Mouse (Mus musculus): Measurements from ENCODE around the gene Nutm1. TPM values are rescaled to one million over a fixed set of nuclear protein-coding genes. Genes with fewer than 3 reads are reported as not detected.
A peak's percentile ranks its signal among the peaks of the same experiment; 100 is the strongest.

Gene Nutm1
- polyA plus RNA-seq, 1 experiment = not detected

DNA sequence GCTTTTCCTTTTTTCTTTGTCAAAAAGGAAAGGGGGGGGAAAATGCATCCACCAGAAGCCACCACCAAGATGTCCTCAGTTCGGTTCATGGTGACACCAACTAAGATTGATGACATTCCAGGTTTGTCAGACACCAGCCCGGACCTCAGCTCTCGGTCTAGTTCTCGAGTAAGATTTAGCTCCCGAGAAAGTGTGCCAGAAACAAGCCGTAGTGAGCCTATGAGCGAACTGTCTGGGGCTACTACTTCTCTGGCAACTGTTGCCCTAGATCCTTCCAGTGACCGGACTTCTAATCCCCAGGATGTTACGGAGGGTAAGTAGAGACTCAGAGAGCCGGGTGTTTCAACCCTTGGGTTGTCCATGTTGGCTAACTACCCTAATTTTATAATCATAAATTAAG is 7.7 kb upstream of the Nutm1 start:
- under 1% methylated on average over 10 of the region's 10 CpGs for WGBS
- no peak for TF ChIP-seq CTCF (IDR thresholded peaks at IDR 0.05; ENCODE audit: borderline replicate concordance, insufficient read depth, low read depth, low read length)
- TF ChIP-seq POLR2A (IDR thresholded peaks at IDR 0.05; ENCODE audit: borderline replicate concordance, insufficient read depth, low read length) = no peak
- Histone ChIP-seq H3K4me3 (replicated peaks; ENCODE audit: insufficient read depth, low read depth, low read length) (peak overlapping the region; percentile 67), H3K27me3 (ENCODE audit: control insufficient read depth, insufficient read depth, low read length) (no peaks in the 10 kb centered on the region), H3K27ac (ENCODE audit: insufficient read depth, low read length) (peak overlapping the region; percentile 46; the same call in 1 of the 2 replicates), H3K4me1 (ENCODE audit: control insufficient read depth, insufficient read depth, low read length) (no peaks in the 10 kb centered on the region; the same call in 1 of the 2 replicates)
- DNase-seq = peak; percentile 46 to 49

DNA sequence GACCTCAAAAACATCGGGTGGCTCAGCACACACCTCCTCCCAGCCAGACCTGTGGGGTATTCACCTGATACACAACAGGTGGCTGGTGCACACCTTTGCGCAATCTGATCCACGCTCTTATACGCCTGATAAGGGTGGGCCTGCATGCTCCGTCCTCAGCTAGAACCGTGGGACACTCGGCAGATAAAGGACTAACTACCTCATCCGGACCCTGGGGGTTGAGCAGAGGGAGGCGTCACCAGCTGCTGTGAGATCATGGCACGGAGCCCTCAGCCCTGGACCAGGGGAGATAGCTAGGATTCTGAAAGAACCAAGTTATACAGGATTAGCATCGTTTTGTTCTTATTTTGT is 7.1 kb upstream of the Nutm1 start, which contains the start of gene Gm21985:
TSS of gene Gm21985 (plus strand) at position 73 of the 351 bp plus-strand sequence.
- DNase-seq = peak in 1 of 2 experiments; percentile 57

GRCm38 (mm10) chr2:112265448-112266241 is 6.6 kb upstream of the Nutm1 start, which contains the start of gene Slc12a6:
TSS of gene Slc12a6 (plus strand) at chr2:112265825.
- TF ChIP-seq CTCF (IDR thresholded peaks at IDR 0.05; ENCODE audit: borderline replicate concordance, insufficient read depth, low read depth, low read length) (no peak), POLR2A (IDR thresholded peaks at IDR 0.05; ENCODE audit: borderline replicate concordance, insufficient read depth, low read length) (peak; percentile 58; the same call in 1 of the 2 replicates)
- Histone ChIP-seq H3K27me3 (ENCODE audit: control insufficient read depth, insufficient read depth, low read length) (no peaks in the 10 kb centered on the region), H3K4me3 (replicated peaks; ENCODE audit: insufficient read depth, low read depth, low read length) (peak within 1 kb of the TSS; percentile 76), H3K4me1 (ENCODE audit: control insufficient read depth, insufficient read depth, low read length) (no peaks in the 10 kb centered on the region; the same call in 1 of the 2 replicates), H3K27ac (ENCODE audit: insufficient read depth, low read length) (peak within 1 kb of the TSS; percentile 73)
- peak; percentile 94 for DNase-seq
- WGBS = under 1% methylated on average over 73 of the region's 85 CpGs

More for the DNA sequence above, 7.1 kb upstream of the Nutm1 start, which contains the start of gene Gm21985:
- TF ChIP-seq CTCF (IDR thresholded peaks at IDR 0.05; ENCODE audit: borderline replicate concordance, insufficient read depth, low read depth, low read length) (no peak), POLR2A (IDR thresholded peaks at IDR 0.05; ENCODE audit: borderline replicate concordance, insufficient read depth, low read length) (no peak)
- H3K27me3 ChIP-seq (ENCODE audit: control insufficient read depth, insufficient read depth, low read length) = no peaks in the 10 kb centered on the region
- WGBS = under 1% methylated on average over 11 of the region's 11 CpGs
- peak within 1 kb of the TSS; percentile 76 for H3K4me3 ChIP-seq (replicated peaks; ENCODE audit: insufficient read depth, low read depth, low read length)
- peak within 1 kb of the TSS; percentile 73 for H3K27ac ChIP-seq (ENCODE audit: insufficient read depth, low read length)
- no peaks in the 10 kb centered on the region; the same call in 1 of the 2 replicates for H3K4me1 ChIP-seq (ENCODE audit: control insufficient read depth, insufficient read depth, low read length)

DNA sequence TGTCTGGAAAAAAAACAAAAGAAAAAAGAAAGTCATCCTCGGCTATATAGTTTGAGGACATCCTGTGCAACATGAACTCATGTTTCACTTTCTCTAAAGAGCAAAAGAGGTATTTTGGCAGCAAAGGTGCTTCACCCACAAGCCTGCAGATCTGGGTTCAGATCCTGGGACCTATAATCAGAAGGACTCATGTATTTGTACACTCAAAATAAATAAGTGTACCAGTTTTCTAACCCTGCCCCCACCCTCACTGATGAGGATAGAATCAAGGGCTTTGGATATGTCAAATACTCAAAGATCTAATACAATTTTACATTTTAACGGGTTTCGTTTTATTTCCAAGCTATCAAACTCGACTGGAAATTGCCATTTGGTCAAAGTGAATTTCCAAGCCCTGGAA is 5.3 kb upstream of the Nutm1 start:
- H3K27ac ChIP-seq (ENCODE audit: insufficient read depth, low read length) = no peak overlapping the region
- WGBS = 79% methylated on average over 4 of the region's 4 CpGs
- no peak overlapping the region for H3K4me3 ChIP-seq (replicated peaks; ENCODE audit: insufficient read depth, low read depth, low read length)
- H3K4me1 ChIP-seq (ENCODE audit: control insufficient read depth, insufficient read depth, low read length) = no peaks in the 10 kb centered on the region; the same call in 1 of the 2 replicates
- TF ChIP-seq POLR2A (IDR thresholded peaks at IDR 0.05; ENCODE audit: borderline replicate concordance, insufficient read depth, low read length) (no peak), CTCF (IDR thresholded peaks at IDR 0.05; ENCODE audit: borderline replicate concordance, insufficient read depth, low read depth, low read length) (no peak)
- no peak for DNase-seq
- no peaks in the 10 kb centered on the region for H3K27me3 ChIP-seq (ENCODE audit: control insufficient read depth, insufficient read depth, low read length)

DNA sequence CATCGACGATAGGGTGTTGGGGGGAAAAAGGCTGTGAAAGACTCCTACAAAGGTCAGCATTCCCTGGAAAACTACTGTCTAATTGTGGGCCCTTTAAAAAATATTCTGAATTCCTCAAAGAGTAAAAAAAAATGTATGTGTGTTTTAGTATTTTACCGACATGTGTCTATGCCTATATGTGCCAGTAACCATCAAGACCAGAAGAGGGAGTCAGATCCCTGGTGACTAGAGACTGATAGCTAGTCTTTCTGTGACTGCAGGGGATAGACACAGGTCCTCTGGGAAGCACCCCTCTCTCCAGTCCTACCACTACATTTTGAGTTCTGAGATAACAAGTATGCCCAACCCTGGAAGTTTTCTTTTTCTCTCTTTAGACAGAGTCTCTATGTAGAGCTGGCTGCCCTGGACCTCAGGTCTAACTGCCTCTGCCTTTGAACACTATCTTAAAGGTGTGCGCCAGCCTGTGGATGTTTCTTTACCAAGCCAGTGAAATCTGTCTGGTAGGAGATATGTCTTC is 3.7 kb upstream of the Nutm1 start:
- no peaks in the 10 kb centered on the region; the same call in 1 of the 2 replicates for H3K4me1 ChIP-seq (ENCODE audit: control insufficient read depth, insufficient read depth, low read length)
- peak overlapping the region; percentile 64 for H3K4me3 ChIP-seq (replicated peaks; ENCODE audit: insufficient read depth, low read depth, low read length)
- WGBS = 28% methylated on average over 4 of the region's 4 CpGs
- no peak for DNase-seq
- H3K27ac ChIP-seq (ENCODE audit: insufficient read depth, low read length) = no peak overlapping the region
- TF ChIP-seq POLR2A (IDR thresholded peaks at IDR 0.05; ENCODE audit: borderline replicate concordance, insufficient read depth, low read length) (no peak), CTCF (IDR thresholded peaks at IDR 0.05; ENCODE audit: borderline replicate concordance, insufficient read depth, low read depth, low read length) (no peak)
- no peaks in the 10 kb centered on the region for H3K27me3 ChIP-seq (ENCODE audit: control insufficient read depth, insufficient read depth, low read length)

- Histone ChIP-seq H3K4me1 (ENCODE audit: control insufficient read depth, insufficient read depth, low read length) (no peaks in the 10 kb centered on the region; the same call in 1 of the 2 replicates), H3K4me3 (replicated peaks; ENCODE audit: insufficient read depth, low read depth, low read length) (peak within 1 kb of the TSS; percentile 64), H3K27ac (ENCODE audit: insufficient read depth, low read length) (no peak within 1 kb of the TSS), H3K27me3 (ENCODE audit: control insufficient read depth, insufficient read depth, low read length) (no peaks in the 10 kb centered on the region)
- DNase-seq = peak; percentile 89 to 91
- TF ChIP-seq POLR2A (IDR thresholded peaks at IDR 0.05; ENCODE audit: borderline replicate concordance, insufficient read depth, low read length) = peak; percentile 99
- peak; percentile 85 for TF ChIP-seq CTCF (IDR thresholded peaks at IDR 0.05; ENCODE audit: borderline replicate concordance, insufficient read depth, low read depth, low read length)
- WGBS = under 1% methylated on average over 36 of the region's 36 CpGs
Measured at GRCm38 (mm10) chr2:112261748-112262653, 2.9 kb upstream of the Nutm1 start, which contains the start of gene Nop10. TSS of gene Nop10 (plus strand) at chr2:112261926.

All from cerebellum, adult 2 months (tissue).